Mouse (Mus musculus): ENCODE data around the gene Nol12.

Gene Nol12

DNA sequence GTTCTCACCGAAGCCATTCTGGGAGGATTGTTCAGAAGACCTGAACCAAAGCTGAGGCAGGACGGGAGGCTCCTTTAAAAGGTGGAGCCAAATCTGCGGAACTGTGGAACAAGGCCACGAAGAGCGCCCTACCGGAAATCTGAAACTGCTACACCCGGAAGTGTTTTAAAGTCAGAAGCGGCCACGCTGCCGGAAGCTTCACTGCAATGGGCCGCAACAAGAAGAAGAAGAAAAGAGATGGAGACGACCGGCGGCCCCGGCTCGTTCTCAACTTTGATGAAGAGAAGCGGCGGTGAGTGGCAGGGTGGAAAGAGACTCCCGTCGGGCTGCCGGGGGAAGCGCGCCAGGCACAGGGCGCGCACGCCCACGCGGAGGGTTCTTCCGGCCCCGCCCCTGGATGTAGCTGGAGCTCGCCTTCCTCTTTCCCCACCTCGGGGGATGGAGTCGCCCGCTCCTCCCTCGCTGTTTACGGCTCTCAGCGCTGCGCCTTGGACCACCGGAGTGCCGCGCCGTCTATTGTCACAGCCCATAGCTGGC lies at the start of gene Nol12:
Gene Nol12 (plus strand): TSS at position 150 of the 537 bp plus-strand sequence.
- DNase-seq, result peak; percentile 81

DNA sequence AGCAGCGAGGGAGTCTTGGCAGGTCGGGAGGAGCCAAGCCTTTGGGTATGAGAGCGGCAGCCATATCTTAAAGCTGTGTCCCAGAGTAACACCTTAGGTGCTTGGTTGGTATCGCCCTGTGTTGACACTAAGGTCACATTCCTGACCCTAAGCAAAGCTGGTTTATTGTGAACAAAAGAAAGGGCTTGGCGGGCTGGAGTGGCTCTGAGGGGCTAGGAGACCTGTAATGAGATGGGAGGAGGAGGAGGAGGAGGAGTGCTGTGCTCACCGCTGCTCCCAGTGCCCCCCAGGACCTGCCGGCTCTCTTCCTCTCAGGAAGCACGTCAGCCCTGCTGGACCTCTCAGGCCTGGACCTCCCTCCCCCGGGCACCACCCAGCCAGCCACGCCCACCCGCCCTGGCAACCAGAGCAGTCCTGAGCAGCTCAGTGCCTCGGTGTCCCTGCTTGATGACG lies 45.3 kb upstream of the Nol12 start:
- DNase-seq, result no peak

DNA sequence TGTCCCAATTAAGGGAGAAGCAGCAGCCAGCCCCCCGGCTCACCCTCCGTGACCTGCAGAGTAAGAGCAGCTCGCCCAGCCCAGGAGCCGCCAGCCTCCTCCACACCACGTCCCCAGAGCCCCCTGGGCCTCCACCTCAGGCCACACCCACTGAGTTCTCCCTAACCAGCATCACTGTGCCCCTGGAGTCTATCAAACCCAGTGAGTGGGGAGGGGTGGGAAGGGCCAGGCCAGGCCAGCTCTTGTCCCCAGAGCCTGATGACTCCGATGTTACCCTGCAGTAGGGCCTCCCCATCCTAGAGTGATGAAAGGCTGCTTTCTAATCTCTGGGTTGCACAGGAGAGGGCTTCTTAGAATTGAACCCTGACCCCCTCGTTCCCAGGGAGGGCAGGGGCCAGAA lies 42.3 kb upstream of the Nol12 start:
- DNase-seq, result no peak

DNA sequence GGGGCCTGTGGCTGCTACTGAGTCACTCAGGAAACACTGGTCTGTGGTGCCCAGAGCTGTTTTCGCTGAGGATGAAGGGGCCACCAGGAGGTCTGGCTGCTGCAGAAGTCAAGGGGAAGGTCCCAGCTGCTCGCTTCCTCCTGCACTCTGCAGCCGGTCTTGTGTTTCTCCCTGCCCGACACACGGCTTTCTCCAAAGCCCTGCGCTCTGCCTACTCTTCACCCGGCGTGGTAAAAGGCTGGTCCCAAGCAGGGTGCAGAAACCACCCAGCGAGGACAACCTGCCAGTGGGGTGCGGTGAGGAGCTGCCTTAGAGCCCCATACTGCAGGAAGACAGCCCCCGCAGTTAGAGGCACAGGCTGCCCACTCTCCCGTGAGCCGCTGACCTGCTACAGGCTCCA lies 40.0 kb upstream of the Nol12 start:
- no peak for DNase-seq

DNA sequence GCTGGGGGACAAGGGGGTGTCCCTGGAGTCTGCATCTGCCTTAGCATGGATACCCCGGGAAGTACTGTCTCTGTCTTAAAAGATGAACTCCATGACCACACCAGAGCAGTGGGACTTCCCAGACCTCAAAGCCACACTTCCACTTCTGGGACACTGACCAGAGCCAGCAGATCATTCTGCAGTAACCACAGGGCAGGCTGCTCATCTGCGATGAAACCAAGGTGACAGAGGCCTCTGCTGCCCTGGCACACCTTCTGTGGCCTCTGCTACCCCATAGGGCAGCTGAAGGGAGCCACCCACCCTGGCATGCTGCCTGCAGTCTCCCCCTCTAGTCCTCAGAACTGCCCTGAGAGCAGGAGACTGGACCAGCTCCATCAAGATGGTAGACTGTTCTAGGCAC lies 39.0 kb upstream of the Nol12 start:
- DNase-seq, result no peak

DNA sequence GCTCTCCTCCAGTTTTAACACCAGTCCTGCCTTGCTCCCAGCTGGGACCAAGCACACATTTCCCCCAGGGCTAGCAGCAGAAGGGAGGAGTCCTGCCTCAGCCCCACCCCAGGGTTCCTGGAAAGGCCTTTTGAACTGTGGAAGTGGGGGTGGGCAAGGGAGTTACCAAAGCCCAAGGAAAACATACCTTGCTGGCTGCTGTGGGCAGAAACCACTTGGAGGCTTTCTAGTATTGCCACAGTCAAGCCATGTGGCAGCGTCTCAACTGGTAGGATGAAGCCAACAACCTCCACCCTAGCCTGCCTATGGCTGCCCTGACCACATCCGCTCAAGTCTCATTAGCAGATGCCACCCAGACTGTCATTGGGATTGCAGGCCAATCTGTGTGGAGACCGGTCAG lies 38.6 kb upstream of the Nol12 start:
- no peak for DNase-seq

DNA sequence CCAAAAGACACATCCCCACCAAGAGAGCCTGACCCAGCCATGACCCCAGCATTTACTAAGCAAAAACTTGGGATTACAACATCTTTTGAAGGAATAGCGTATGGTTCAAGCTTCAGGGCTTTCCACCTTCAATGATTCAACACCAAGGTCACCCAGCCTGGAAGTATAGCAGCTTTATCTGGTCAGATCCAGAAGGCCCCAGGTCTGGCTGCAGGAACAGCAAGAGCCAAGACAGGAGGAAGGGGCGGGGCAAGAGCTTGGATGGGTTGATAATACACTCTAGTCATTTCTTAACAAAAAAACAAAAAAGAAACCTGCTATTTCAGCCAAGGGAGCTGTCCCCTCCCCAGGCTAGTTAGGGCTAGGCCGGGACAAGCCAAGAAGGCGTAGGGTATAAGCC lies 37.2 kb upstream of the Nol12 start:
- DNase-seq, result no peak

DNA sequence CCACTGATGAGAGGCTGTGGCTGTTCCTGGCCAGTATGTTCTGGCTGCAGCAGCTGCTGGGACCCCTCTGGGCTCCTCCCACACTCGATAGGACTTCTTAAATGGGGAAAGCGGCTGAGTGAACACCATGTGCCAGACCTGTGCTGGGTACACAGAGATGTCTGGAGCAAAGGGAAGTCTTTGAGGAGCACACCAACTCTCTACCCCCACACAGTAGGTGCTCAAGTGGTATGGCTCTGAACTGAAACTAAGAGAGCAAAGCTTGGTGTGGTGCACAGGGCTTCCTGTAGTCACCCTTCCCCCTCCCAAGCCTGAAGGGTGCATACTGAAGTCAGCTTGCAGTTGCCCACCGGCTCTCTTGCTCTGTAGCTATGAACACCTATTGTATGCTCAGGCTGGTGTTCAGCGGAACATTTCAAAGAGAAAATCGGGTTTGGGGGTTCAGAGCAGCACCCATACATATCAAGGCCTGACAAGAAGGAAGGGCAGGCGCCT lies 36.2 kb upstream of the Nol12 start:
- no peak for DNase-seq

DNA sequence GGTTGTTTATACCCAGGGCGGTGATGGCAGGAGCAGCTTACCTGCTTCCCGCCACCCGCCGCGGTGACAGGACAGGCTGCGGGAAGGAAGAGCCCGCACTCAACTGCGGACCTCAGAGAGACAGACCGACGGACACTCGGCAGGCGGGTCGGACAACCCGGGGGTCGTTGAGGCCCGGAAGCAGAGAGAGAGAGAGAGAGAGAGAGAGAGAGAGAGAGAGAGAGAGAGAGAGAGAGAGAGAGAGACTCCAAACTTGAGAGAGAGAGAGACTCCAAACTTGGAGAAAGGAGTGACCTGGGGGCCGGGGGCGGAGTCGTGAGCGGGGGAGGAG lies 35.4 kb upstream of the Nol12 start, which contains the start of gene Gm49510:
Gene Gm49510 (plus strand): TSS at position 259 of the 331 bp plus-strand sequence.
- no peak for DNase-seq

DNA sequence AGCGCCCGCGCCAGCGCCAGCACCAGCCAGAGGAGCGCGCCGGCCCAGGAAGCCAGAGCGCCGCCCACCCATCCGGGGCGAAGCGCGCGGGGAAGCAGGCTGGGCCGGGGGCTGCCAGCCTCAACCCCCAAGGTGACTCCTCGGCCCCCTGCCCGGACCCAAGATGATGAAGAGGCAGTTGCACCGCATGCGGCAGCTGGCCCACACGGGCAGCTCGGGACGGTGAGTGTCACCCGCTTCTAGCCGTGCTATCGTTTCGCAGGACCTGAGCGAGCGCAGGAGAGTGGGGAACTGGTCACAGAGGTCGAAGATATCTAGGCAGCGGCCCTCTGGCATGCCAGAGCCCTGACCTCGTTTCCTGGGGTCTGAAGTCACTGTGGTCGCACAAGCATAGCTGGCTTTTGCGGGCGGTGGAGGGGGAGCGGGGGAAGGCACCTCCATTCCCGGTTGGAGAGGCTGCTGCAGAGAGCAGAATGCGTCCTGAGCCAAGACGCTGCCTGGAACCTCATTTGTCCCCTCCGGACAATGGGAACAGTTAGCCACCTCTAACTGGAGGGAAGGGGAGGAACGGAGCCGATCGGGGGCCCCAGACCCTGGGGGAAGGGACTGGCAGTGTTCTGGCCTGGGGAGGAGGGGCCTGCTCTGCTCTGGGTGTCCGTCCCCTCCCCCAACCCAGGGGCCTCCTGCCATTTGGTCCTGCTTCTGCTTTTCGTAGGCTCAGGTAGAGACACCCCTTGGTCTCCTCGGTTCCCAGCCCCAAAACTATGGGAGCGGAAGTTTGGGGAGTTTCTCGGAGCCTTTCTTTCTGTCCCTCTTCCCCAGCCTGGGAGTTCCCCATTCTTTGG lies 34.8 kb upstream of the Nol12 start, which contains the start of gene Sh3bp1:
Gene Sh3bp1 (plus strand): TSS at position 29 of the 845 bp plus-strand sequence.
- peak; percentile 68 for DNase-seq

DNA sequence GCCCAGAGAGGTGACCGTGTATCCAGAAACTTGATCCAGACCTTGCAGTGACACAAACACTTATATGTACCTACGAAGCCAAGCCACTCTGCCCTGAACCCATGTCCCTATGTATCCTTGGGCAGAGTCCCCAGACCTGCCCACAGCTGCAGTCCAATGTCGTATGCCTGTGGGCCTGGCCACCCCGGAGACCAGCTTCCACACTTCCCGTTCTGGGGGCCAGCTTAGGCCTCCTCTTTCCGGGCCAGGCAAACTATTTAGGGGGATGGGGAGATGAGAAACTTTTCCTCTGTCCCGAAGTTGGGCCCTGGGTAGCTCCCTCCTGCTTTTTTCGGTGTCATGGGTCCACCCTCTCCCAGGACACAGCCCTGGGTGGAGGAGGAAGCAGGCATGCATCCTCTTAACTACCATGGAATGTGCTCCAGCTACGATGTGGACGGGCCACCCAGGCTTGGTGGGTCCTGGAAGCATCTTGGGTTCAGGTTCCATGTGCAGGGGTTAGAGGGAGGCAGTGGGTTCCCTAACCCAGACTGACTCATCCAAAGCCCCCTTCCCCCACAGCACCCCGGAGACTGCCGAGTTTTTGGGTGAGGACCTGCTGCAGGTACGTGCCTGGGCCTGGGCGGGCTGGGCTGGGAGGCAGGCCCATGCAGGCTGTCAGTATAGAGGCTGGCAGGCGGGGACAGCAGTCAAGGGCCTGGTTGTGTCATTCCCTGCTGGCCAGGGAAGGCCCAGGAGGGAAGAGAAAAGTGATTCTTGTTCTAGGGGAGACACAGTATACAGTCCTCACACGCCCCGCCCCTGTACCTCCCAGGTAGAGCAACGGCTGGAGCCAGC lies 33.9 kb upstream of the Nol12 start:
- DNase-seq, result no peak

DNA sequence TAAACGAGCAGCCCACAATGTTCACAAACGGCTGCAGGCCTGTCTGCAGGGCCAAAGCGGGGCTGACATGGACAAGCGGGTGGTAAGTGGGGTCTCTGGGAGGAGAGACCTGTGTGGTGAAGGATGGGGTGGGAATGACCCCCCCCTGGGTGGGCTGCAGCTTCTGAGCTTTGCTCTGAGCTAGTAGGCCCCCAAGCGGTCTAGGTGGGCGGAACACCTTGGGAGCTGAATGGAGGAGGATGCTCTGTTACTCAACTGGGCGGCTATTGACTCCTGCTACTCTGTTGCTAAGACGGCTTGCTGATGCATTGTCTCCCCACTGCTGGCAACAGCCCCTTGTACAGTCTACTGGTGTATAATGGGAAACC lies 33.3 kb upstream of the Nol12 start:
- no peak for DNase-seq

DNA sequence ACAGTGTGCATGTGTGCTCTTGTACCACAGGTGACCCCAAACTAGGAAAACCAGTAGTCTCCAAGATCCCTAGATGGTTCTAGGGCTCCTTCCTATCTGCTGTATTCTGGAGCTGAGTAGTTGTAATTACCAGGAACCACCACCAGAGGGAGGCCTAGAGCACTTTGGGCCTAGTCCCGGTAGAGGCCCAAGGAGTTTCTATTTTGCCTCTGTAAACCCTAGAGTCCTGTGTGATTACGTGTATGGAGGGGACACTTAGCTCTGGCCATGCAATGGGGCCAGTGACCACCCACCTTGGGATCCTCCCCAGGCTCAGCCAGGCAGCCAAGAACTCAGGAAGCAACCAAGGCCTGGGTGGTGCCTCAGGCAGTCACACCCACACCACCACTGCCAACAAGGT lies 31.5 kb upstream of the Nol12 start:
- DNase-seq, result peak; percentile 75

DNA sequence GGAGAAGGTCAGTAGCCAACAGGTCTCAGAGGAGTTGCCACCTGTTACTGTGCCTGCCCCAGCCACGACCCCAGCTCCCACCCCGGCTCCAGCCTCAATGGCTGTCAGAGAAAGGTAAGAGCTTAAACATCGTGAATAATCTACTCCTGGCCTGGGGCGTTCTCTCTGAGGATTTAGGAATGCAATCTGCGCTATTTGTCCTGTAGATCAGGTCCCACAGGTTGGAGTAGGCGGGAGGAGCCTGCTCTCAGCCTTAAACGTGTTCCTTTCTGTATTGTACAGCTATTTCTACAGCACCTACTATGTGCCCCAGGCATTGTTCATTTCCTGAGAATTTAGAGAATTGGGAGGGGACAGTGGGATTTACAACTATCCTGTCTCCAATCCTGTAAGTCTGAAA lies 26.3 kb upstream of the Nol12 start:
- no peak for DNase-seq

DNA sequence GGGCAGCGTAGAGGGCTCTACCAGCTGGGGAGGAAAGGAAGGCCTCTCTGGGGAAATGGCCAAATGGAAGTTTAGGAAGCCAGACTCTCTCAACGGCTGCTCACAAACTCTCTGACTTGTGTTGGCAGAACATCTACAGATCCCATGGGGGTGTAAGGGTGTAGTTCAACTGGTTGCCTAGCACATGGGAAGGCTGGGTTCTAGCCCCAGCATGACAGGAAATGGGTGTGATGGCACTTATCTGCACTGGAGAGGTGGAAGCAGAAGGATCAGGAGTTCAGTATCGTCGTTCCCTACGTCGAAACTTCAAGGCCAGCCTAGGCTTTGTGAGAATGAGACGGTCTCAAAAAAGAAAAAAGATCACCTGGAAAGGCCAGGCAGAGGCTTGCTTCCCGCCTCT lies 25.8 kb upstream of the Nol12 start:
- no peak for DNase-seq

DNA sequence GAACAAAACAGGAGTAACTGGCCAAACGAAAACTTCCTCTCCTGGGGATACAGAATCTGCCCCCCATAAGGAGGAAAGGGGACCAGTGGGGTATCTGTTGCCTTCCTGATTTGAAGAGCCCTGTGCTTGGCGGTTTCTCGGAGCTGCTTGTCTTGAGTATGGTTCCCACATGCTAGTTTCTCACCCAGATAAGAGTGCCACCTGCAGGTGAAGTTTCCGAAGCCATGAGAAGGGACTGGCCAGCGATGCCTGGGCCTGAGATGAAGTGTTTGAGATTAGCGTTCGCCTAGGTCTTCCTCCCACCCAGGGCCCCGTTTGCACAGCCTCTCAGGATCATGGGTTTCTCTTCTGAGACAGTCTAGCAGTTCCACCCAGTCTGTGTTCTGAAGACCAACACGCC lies 22.7 kb upstream of the Nol12 start:
- DNase-seq, result no peak

DNA sequence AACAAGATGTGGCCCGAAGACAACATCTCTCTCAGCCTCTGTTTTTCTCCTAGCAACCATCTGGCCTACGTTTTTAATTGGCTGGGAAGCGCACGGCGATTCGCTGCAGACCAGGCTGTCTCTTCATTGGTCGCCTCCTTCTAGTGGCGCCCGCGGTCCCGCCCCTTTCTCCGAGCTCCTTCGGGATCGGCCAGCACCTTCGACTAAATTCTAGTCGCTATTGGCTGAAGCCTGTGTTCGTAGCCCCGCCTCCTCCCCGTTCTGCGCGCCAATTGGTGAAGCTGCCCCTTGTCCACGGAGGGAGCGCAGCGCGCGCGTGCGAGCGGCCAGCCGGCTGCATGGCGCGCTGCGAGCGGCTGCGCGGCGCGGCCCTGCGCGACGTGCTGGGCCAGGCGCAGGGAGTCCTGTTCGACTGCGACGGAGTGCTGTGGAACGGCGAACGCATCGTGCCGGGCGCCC lies 21.1 kb upstream of the Nol12 start, which contains the start of gene Pdxp:
Gene Pdxp (plus strand): TSS at position 288 of the 459 bp plus-strand sequence.
- peak; percentile 96 for DNase-seq

DNA sequence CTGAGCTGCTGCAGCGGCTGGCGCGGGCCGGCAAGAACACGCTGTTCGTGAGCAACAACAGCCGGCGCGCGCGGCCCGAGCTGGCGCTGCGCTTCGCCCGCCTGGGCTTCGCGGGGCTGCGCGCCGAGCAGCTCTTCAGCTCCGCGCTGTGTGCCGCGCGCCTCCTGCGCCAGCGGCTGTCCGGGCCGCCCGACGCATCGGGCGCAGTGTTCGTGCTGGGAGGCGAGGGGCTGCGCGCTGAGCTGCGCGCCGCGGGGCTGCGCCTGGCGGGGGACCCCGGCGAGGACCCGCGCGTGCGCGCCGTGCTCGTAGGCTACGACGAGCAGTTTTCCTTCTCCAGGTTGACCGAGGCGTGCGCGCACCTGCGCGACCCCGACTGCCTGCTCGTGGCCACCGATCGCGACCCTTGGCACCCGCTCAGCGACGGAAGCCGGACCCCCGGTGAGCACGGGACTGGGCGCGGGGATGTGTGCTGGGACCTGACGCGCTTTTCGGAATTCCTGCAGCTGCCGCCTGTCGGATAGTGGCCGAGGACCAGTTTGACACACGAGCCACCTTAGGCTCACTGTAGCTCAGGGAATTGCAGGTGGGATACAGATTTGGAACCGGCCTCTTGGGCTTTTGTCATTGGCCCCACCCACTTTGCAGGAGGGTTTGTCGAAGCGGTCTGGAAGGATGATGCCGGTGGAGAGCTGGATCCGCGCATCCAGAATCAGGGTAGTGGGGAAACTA lies 20.5 kb upstream of the Nol12 start:
- no peak for DNase-seq

DNA sequence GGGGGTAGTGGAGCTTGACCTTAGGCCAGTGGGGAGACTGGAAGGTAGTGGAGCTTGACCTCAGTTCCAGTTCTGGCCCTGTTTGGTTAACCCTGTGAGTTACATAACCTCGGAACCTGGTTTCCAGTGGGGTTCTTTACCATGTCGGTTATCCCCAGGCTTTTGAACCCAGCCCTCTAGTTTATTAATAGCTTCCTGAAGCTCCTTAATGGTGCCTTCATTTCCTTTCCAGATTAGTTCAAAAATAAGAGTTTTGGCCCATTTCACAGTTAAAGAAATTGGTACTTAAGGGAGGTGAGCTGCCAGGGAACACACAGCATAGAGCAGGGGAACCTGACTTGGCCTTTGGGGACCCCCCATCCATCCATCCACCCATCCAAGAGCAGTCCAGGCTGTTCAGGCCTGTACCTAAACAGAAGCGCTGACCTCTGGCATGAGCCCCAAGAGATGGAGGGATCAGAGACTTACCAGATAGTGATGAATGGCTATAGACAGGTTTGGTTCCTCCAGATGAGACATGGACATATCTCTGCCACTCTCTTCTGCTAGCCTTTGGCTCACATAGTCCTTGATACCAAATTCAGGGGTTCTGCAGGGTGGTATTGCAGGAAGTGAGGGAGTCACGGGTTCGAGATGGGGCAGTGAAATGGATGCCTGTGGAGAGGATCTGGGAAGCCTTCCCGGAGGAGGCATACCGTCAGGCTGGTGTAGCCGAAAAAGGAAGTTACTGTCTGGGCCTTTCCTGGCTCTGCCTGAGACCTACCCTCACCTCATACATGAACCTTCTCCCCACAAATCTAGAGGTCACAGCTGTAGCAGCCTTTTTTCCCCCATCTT lies 19.7 kb upstream of the Nol12 start:
- no peak for DNase-seq

DNA sequence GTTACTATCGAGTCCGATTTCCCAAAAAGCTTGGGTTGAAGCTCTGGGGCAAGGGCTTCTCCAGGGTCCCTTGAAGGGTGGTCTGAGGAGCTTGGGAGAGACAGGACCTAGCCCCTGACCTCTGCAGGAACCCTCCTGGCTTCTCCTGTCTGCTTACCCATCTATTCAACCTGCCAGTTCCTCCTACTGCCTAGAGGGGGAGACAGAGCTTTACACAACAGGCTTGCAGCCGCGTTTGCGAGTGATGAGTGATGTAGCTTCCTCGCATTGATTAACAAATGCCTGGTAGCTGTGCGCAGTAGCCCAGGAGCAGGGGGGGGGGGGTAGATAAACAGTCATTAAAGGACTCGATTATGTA lies 19.1 kb upstream of the Nol12 start:
- peak; percentile 69 for DNase-seq

DNA sequence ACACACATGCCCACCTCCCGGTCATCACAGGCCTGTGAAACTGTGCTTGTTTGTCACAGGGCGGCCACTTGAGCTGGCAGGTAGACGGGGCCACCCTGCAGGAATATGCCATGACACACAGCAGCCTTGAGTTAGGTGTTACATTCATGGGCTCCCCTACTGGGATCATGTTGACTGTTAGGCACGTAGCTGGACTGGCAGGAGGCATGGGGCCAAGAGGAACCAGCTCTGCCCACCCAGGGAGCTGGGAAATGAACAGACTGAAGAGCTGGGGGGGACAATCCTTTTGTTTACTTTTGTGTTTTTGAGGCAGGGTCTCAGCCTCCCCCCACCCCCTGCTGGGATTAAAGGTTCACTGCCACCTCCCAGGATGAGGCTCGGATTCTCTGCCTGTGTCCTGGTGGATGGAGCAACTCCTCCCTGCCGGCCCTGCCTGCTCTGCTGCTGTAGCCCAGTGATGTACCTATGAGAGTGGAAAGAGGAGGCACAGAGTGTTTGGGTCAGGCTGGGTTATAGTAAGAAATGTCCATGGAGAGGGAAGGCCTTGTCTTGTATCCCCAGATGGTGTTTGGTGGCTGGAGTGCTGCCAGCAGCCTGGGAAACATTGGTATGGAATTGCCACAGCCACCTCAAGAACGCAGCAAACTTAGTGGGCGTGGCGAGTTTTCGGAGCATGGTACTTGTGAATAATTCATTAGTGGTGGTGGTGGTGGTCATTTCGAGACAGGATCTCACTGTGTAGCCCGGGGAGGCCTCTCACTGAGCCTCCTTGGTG lies 18.5 kb upstream of the Nol12 start:
- DNase-seq, result no peak
